Mouse (Mus musculus): ENCODE measurements at regions not wholly inside any gene's neighbourhood (a gene's known extent, or its start where the extent isn't known, plus 50 kb on each side); places are given as distances from the start of the nearest gene placed in this dataset.

DNA sequence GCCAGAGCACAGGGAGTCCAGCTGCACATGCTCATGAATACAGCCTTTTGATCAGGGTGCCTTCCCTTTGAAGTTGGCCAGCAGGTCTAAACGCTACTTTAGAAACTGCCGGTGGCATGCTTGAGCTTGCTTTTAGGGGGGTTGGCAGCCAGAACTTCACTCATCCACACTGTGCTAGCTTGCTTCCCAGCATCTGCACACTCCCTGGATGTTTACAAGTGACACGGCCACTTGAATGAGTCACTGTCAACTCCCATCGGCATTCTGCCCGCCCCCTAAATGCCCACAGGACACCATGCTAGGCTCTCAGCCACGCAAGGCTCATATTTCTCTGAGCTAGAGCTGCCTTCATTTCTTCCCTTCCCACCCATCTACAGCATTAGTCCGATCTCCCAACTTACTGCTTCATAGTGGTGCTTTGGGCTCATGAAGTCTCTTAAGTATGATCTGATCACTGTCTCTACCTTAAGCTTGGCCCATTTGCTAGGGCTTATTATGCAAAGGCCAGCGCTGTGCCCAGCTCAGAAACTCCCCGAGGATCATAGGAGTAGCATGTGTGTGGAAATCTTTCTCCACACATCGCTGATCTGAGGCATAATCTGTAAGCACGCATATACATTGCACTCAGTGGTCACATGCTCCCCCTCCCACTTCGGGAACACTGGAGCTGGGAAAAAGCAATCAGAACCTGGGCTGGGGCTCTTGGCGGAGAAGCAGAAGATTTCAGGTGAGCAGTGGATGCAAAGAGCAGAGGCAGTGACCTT is 112.1 kb upstream of the Stmnd1 start:
- in situ Hi-C loops (cut with MboI; ENCODE audit: low sequenced_read_pairs in 2 of 2, unreplicated experiment in 2 of 2): no loop called here
- DNase-seq (ENCODE audit: low read depth, low spot score): no peak
- no peak overlapping the region for H3K9ac ChIP-seq (ENCODE audit: insufficient read depth, low read depth, low read length, poor library complexity, severe bottlenecking)
- TF ChIP-seq HCFC1 (IDR thresholded peaks at IDR 0.05; ENCODE audit: borderline replicate concordance, insufficient read depth, low read length) (no peak), ZC3H11A (IDR thresholded peaks at IDR 0.05; ENCODE audit: borderline replicate concordance, low read depth, low read length) (no peak), MAFK (IDR thresholded peaks at IDR 0.05; ENCODE audit: insufficient read depth, low read depth, low read length) (no peak), CHD2 (IDR thresholded peaks at IDR 0.05; ENCODE audit: low read depth, low read length) (no peak), ZNF384 (IDR thresholded peaks at IDR 0.05; ENCODE audit: low read depth, low read length) (no peak)
- no peaks in the 10 kb centered on the region for H3K9me3 ChIP-seq (ENCODE audit: control insufficient read depth, insufficient read depth, low read depth, low read length)
- no peak overlapping the region for H3K27ac ChIP-seq (ENCODE audit: insufficient read depth, low read depth, low read length, poor library complexity, severe bottlenecking)
- no peak overlapping the region for H3K4me3 ChIP-seq (ENCODE audit: insufficient read depth in 1 of 2, low read depth in 1 of 2, low read length in 2 of 2, poor library complexity in 1 of 2, severe bottlenecking in 1 of 2)
- no peaks in the 10 kb centered on the region for H3K4me1 ChIP-seq (ENCODE audit: control insufficient read depth in 2 of 2, insufficient read depth in 2 of 2, low read length in 2 of 2, poor library complexity in 1 of 2)
- H3K36me3 ChIP-seq (ENCODE audit: control insufficient read depth, insufficient read depth, low read length, poor library complexity, severe bottlenecking): no peaks in the 10 kb centered on the region

GRCm38 (mm10) chr13:46159354-46159753 is 114.2 kb upstream of the Stmnd1 start:
- Histone ChIP-seq H3K36me3 (ENCODE audit: control insufficient read depth, insufficient read depth, low read length, poor library complexity, severe bottlenecking) (no peaks in the 10 kb centered on the region), H3K4me3 (ENCODE audit: insufficient read depth in 1 of 2, low read depth in 1 of 2, low read length in 2 of 2, poor library complexity in 1 of 2, severe bottlenecking in 1 of 2) (no peak overlapping the region), H3K27ac (ENCODE audit: insufficient read depth, low read depth, low read length, poor library complexity, severe bottlenecking) (no peak overlapping the region), H3K9me3 (ENCODE audit: control insufficient read depth, insufficient read depth, low read depth, low read length) (no peaks in the 10 kb centered on the region), H3K4me1 (ENCODE audit: control insufficient read depth in 2 of 2, insufficient read depth in 2 of 2, low read length in 2 of 2, poor library complexity in 1 of 2) (no peaks in the 10 kb centered on the region), H3K9ac (ENCODE audit: insufficient read depth, low read depth, low read length, poor library complexity, severe bottlenecking) (no peak overlapping the region)
- in situ Hi-C loops (cut with MboI; ENCODE audit: low sequenced_read_pairs in 2 of 2, unreplicated experiment in 2 of 2): no loop called here
- TF ChIP-seq MAFK (IDR thresholded peaks at IDR 0.05; ENCODE audit: insufficient read depth, low read depth, low read length) (no peak), ZNF384 (IDR thresholded peaks at IDR 0.05; ENCODE audit: low read depth, low read length) (no peak), ZC3H11A (IDR thresholded peaks at IDR 0.05; ENCODE audit: borderline replicate concordance, low read depth, low read length) (no peak), HCFC1 (IDR thresholded peaks at IDR 0.05; ENCODE audit: borderline replicate concordance, insufficient read depth, low read length) (no peak), CHD2 (IDR thresholded peaks at IDR 0.05; ENCODE audit: low read depth, low read length) (no peak)
- DNase-seq (ENCODE audit: low read depth, low spot score): no peak

- H3K27ac ChIP-seq (ENCODE audit: insufficient read depth, low read depth, low read length, poor library complexity, severe bottlenecking): no peak overlapping the region
- no peaks in the 10 kb centered on the region for H3K36me3 ChIP-seq (ENCODE audit: control insufficient read depth, insufficient read depth, low read length, poor library complexity, severe bottlenecking)
- H3K9ac ChIP-seq (ENCODE audit: insufficient read depth, low read depth, low read length, poor library complexity, severe bottlenecking): no peak overlapping the region
- DNase-seq (ENCODE audit: low read depth, low spot score): no peak
- in situ Hi-C loops (cut with MboI; ENCODE audit: low sequenced_read_pairs in 2 of 2, unreplicated experiment in 2 of 2): no loop called here
- no peaks in the 10 kb centered on the region for H3K4me1 ChIP-seq (ENCODE audit: control insufficient read depth in 2 of 2, insufficient read depth in 2 of 2, low read length in 2 of 2, poor library complexity in 1 of 2)
- no peak overlapping the region for H3K4me3 ChIP-seq (ENCODE audit: insufficient read depth in 1 of 2, low read depth in 1 of 2, low read length in 2 of 2, poor library complexity in 1 of 2, severe bottlenecking in 1 of 2)
- TF ChIP-seq ZNF384 (IDR thresholded peaks at IDR 0.05; ENCODE audit: low read depth, low read length) (no peak), CHD2 (IDR thresholded peaks at IDR 0.05; ENCODE audit: low read depth, low read length) (no peak), ZC3H11A (IDR thresholded peaks at IDR 0.05; ENCODE audit: borderline replicate concordance, low read depth, low read length) (no peak), HCFC1 (IDR thresholded peaks at IDR 0.05; ENCODE audit: borderline replicate concordance, insufficient read depth, low read length) (no peak), MAFK (IDR thresholded peaks at IDR 0.05; ENCODE audit: insufficient read depth, low read depth, low read length) (no peak)
- no peaks in the 10 kb centered on the region for H3K9me3 ChIP-seq (ENCODE audit: control insufficient read depth, insufficient read depth, low read depth, low read length)
Observed at GRCm38 (mm10) chr13:46153282-46154260, 120.0 kb upstream of the Stmnd1 start.

GRCm38 (mm10) chr13:46140006-46140405 is 133.5 kb upstream of the Stmnd1 start:
- H3K4me1 ChIP-seq (ENCODE audit: control insufficient read depth in 2 of 2, insufficient read depth in 2 of 2, low read length in 2 of 2, poor library complexity in 1 of 2): no peaks in the 10 kb centered on the region
- no peak for DNase-seq (ENCODE audit: low read depth, low spot score)
- H3K27ac ChIP-seq (ENCODE audit: insufficient read depth, low read depth, low read length, poor library complexity, severe bottlenecking): no peak overlapping the region
- H3K4me3 ChIP-seq (ENCODE audit: insufficient read depth in 1 of 2, low read depth in 1 of 2, low read length in 2 of 2, poor library complexity in 1 of 2, severe bottlenecking in 1 of 2): no peak overlapping the region
- no peaks in the 10 kb centered on the region for H3K36me3 ChIP-seq (ENCODE audit: control insufficient read depth, insufficient read depth, low read length, poor library complexity, severe bottlenecking)
- no peaks in the 10 kb centered on the region for H3K9me3 ChIP-seq (ENCODE audit: control insufficient read depth, insufficient read depth, low read depth, low read length)
- H3K9ac ChIP-seq (ENCODE audit: insufficient read depth, low read depth, low read length, poor library complexity, severe bottlenecking): no peak overlapping the region
- TF ChIP-seq CHD2 (IDR thresholded peaks at IDR 0.05; ENCODE audit: low read depth, low read length) (no peak), ZC3H11A (IDR thresholded peaks at IDR 0.05; ENCODE audit: borderline replicate concordance, low read depth, low read length) (no peak), MAFK (IDR thresholded peaks at IDR 0.05; ENCODE audit: insufficient read depth, low read depth, low read length) (no peak), ZNF384 (IDR thresholded peaks at IDR 0.05; ENCODE audit: low read depth, low read length) (no peak), HCFC1 (IDR thresholded peaks at IDR 0.05; ENCODE audit: borderline replicate concordance, insufficient read depth, low read length) (no peak)
- in situ Hi-C loops (cut with MboI; ENCODE audit: low sequenced_read_pairs in 2 of 2, unreplicated experiment in 2 of 2): no loop called here

Data from ES-E14 (cell line).